Mouse (Mus musculus) small intestine, adult 2 months (tissue): Measurements from ENCODE around the gene Dda1.

Source experiments
- CTCF ChIP-seq: fragments of 200-500 bp; IDR thresholded peaks from 2 replicates; pipeline ENCODE4 v1.5.1; 2012; ENCODE audit warnings: low read depth, mild to moderate bottlenecking, control low read depth, inconsistent platforms, low read length, moderate library complexity, mixed read lengths; ENCODE audit not compliant: insufficient replicate concordance, insufficient read length; ENCODE audit errors: extremely low read depth
- POLR2A ChIP-seq: fragments of 200-500 bp; IDR thresholded peaks from 2 replicates; pipeline ENCODE4 v1.6.1; 2012; ENCODE audit warnings: low read depth, mild to moderate bottlenecking, control low read depth, inconsistent platforms, low read length, moderate library complexity

DNA sequence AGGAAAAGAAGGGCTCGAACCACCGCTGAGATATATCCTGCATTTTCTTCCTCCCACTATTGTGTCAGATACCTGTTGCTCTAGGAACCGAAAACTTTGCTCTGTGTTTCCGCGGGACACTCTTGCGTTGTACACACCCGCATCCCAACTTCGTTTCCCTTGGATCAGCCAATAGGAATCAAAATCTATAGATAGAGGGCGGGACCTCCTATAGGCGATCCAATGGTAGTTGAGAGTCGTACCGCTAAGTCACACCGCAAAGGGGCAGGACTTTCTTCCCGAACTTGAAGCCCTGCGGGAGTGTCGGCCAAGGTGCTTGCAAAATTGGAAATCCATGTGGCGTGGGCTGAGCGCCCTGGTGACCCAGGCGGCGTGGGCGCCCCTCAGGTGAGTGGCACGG lies 19.5 kb downstream of the Dda1 start:
- peak; percentile 38; the same call in 1 of the 2 replicates for TF ChIP-seq POLR2A
- TF ChIP-seq CTCF = no peak
